Mouse (Mus musculus) Patski (cell line): ENCODE data around the gene Gstm6. TPM values are rescaled to one million over a fixed set of nuclear protein-coding genes. Genes with fewer than 3 reads are reported as not detected.
"Not testable (repeated sequence)": the region's sequence is repeated elsewhere in the genome, so short reads cannot be mapped to it uniquely, and the experiment has no call there.

Experiments used
- ATAC-seq: fragments of 100-300 bp; one replicate; pipeline ENCODE4 v1.8.0; 2021
- CTCF ChIA-PET: fragments of 350-600 bp; sonication (Branson Sonifier 250); formaldehyde crosslinking; loops from one replicate; lab custom pipeline; 2022; ENCODE audit warnings: inconsistent platforms; lab: Charles Lee
- POLR2A ChIA-PET: fragments of 350-600 bp; sonication (Branson Sonifier 250); formaldehyde crosslinking; loops from one replicate; lab custom pipeline; 2022; ENCODE audit warnings: antibody characterized with exemption, inconsistent platforms; lab: Charles Lee
- DNase-seq: peaks from one replicate; pipeline ENCODE4 v3.0.0-alpha.2; 2011; ENCODE audit warnings: low read depth, low spot score
- H3K27me3 ChIP-seq: fragments of 371-371 bp; one replicate; pipeline ENCODE4 v1.5.1; 2021
- CTCF ChIP-seq: fragments of 100-300 bp; IDR thresholded peaks from one replicate; pipeline ENCODE4 v1.5.1; 2021
- in situ Hi-C: fragments of 300-500 bp; cut with MboI; formaldehyde crosslinking; loops from 3 replicates; pipeline ENCODE4 v1.11.1; 2018; ENCODE audit warnings: low pct_unique_long_range_greater_than_20kb, mixed read lengths
- polyA plus RNA-seq: library from polyadenylated mRNA; unstranded; gene quantifications from one replicate; pipeline ENCODE4 v1.2.3, GENCODE M21; 2021

The Gstm6 gene
- polyA plus RNA-seq, 1 experiment from 2014 or later = 0.15 TPM

DNA sequence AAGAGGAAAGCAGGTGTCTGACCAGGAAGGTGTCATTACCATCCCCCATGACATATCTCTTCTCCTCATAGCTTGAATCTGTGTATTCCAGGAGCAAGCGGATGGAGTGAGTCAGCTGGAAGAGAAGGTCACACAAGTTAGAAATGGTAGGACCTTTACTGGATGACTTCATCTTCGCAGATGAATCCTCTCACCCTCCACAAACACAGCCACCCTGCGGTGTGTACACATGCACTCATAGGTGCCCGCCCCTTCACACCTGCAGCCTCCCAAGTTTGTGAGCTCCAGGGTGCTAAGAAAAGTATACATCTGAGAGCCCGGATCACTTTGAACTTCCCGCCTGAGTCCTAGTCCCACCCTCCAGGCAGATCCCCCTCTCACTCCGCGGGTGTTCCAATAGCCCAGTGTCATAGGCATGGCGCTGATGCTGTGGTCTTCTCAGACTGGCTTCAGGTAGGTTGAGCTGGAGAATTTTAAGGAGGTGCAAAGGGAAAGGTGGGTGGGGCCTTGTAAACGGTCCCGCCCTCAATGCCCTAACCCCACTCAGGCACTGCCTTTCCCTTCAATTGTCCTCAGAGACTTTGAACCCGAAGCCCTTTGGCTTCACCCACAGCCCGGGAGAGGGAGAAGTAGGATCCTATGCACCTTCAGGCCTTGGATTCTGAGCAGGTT lies 25.3 kb upstream of the Gstm6 start, which contains the start of gene Gstm3:
TSS of gene Gstm3 (minus strand) at position 560 of the 672 bp plus-strand sequence.
- ATAC-seq = peak; percentile 2
- no peak for DNase-seq
- ChIA-PET CTCF (interaction anchor here (1.0 to 1.3 kb wide), 4 partner anchors 14 to 44 kb away, joined by 3 to 6 read pairs (median 3); partner anchors contain the start of gene Gstm2), POLR2A (interaction anchor here (0.8 kb wide), 1 partner anchor 47 kb away, joined by 3 read pairs; no protein-coding TSS in a partner anchor)
- no peaks in the 10 kb centered on the region for H3K27me3 ChIP-seq
- no peak for TF ChIP-seq CTCF
- in situ Hi-C loops = no loop called here

DNA sequence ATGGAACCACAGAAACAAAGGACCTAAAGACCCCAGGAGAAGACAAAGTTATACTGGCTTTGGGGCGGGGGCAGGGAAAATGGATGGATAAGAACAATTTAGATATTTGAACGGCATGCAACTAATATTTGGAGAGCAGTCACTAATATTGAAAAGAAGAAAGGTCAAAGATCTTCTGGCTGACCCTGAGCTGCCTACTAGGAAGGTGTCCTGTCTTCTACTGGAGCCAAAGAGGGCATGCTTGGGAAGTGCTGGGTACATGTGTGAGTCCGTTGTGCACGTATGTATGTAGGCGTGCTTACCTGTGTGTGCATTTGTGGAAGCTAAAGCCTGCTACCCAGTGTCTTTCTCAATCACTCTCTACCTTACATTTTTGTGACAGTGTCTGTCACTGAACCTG lies 23.1 kb upstream of the Gstm6 start:
- TF ChIP-seq CTCF = no peak
- in situ Hi-C loops = no loop called here
- ChIA-PET POLR2A (interaction anchor here (1.1 to 1.2 kb wide), 2 partner anchors 38 to 48 kb away, joined by 3 read pairs; no protein-coding TSS in a partner anchor), CTCF (no interaction called here)
- no peak for DNase-seq
- H3K27me3 ChIP-seq = no peaks in the 10 kb centered on the region
- ATAC-seq = no peak

DNA sequence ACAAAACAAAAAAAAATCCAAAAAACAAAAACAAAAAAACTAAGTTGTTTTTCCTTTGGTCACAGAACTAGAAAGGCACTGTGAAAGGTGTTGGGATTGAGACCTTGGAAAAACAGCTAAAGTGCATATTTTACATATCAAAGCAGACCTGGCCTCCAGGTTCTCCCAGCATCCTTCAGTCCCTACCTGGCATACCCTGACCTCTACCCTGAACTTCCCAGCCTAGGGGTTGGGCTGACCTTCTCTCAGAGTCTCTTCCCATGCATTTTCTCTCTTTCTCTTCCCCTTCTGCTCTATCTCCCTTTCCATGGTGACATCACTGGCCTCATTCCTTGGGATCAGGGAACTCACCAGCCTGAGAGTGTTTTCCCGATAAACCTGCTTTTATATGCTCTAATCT lies 22.0 kb upstream of the Gstm6 start:
- H3K27me3 ChIP-seq = no peaks in the 10 kb centered on the region
- ATAC-seq (no peak), DNase-seq (no peak)
- TF ChIP-seq CTCF = no peak
- in situ Hi-C loops = no loop called here
- POLR2A ChIA-PET = interaction anchor here (1.2 kb wide), 1 partner anchor 40 kb away, joined by 3 read pairs; no protein-coding TSS in a partner anchor
- CTCF ChIA-PET = interaction anchor here (2.9 kb wide), 1 partner anchor 26 kb away, joined by 11 read pairs; no protein-coding TSS in a partner anchor

DNA sequence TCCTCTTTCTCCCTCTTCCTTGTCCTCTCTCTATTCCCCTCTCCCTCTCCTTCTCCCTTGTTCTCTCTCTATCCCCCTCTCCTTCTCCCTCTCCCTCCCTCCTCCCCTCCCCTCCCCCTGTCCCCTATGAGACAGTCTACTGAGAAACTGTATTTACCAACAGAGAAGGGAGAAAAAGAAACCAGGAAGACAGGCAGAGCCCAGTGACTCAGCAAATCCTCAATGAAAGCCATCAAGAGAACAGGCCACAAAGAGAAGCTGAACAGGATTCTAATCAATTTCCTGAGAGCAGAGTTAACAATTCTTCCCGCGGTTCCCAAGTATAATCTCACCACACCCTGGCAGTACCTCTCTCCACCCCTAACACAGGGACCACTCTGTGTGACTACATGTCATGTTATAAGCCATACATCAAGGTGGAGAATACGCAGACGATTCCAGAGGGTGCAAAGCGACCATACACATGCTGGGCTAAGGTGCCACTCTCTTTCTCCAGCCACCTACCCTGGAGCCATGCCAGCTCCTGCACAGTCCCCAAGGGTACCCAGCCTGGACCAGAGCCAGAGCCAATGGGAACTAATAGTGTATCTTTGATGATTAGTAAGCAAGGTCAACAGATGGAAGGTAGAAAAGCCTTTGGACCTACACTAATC lies 21.2 kb upstream of the Gstm6 start:
- in situ Hi-C loops = no loop called here
- no peaks in the 10 kb centered on the region for H3K27me3 ChIP-seq
- DNase-seq (no peak), ATAC-seq (no peak)
- TF ChIP-seq CTCF = no peak
- ChIA-PET POLR2A (interaction anchor here (0.9 to 1.1 kb wide), 2 partner anchors 11 to 48 kb away, joined by 3 to 5 read pairs; no protein-coding TSS in a partner anchor), CTCF (interaction anchor here (1.0 to 2.9 kb wide), 3 partner anchors 25 to 47 kb away, joined by 3 to 11 read pairs (median 5); no protein-coding TSS in a partner anchor)

DNA sequence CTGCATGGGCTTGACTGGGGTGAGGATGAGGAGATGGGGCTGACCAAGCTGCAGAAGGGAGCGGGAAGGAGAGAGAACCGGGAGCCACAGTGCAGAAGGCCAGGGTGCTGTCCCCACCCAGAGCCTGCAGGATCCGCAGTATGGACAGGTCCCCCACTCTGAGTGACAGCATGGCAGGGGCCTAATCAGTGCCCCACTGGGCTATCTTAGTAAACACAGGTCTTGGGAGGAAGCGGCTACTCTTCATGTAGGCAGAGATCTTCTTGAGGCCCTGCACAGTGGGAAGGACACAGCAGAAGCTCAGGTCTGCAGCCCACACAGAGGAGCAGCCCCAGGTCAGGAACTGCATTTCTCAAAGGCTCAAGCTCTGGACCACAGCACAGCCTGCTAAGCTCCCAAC lies 20.5 kb upstream of the Gstm6 start:
- CTCF ChIA-PET = interaction anchor here (1.0 to 2.9 kb wide), 7 partner anchors 10 to 100 kb away, joined by 3 to 11 read pairs (median 4); partner anchors contain the start of gene Gstm2

DNA sequence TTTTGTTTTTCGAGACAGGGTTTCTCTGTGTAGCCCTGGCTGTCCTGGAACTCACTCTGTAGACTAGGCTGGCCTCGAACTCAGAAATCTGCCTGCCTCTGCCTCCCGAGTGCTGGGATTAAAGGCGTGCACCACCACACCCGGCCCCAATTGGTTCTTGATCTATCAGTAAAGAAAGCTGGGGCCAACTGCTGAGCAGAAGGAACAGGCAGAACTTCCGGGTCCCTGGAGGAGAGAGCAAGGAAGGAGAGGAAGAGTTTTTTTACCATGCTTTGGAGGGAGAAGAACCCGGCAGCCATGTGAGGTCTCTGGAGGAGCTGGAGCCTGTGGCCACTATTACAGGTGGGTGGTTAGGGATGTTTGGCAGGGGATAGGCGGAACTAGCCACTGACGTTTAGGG lies 11.7 kb upstream of the Gstm6 start:
- ChIA-PET CTCF (interaction anchor here (1.7 to 3.8 kb wide), 7 partner anchors 8 to 191 kb away, joined by 6 to 23 read pairs (median 8); partner anchors contain the start of genes Gnai3, Gstm1 and Gstm6), POLR2A (interaction anchor here (0.7 kb wide), 1 partner anchor 20 kb away, joined by 3 read pairs; no protein-coding TSS in a partner anchor)
- ATAC-seq, DNase-seq, H3K27me3 ChIP-seq, in situ Hi-C loops: not testable (repeated sequence)

More for the DNA sequence above, 20.5 kb upstream of the Gstm6 start:
- ATAC-seq (no peak), DNase-seq (no peak)
- POLR2A ChIA-PET = interaction anchor here (0.9 to 1.1 kb wide), 2 partner anchors 10 to 49 kb away, joined by 3 to 5 read pairs; no protein-coding TSS in a partner anchor
- in situ Hi-C loops = no loop called here
- no peaks in the 10 kb centered on the region for H3K27me3 ChIP-seq
- TF ChIP-seq CTCF = no peak

DNA sequence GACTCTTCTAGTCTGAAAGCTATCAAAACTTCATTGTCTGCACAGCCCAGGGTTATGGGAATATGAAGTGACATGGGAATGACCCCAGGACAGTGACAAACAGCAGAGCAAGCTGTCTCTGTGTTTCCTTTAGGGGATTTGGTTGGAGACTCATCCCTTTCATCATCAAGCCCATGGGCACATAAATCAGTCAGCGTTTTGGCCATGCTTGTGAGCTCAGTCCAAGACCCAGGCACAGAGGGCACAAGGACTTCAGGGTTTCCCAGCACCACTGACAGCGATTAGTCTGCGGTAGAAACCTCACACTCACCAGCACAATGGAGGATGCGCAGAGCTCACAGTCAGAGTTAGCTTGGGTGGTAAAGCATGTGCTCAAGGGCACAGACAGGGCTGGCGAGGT lies 10.4 kb upstream of the Gstm6 start:
- no peaks in the 10 kb centered on the region for H3K27me3 ChIP-seq
- no peak for TF ChIP-seq CTCF
- in situ Hi-C loops = loop anchor here (5.0 kb wide), 1 partner anchor 63 kb away; the partner anchor contains the start of gene Gstm1
- CTCF ChIA-PET = interaction anchor here (0.7 to 3.8 kb wide), 16 partner anchors 9 to 193 kb away, joined by 3 to 23 read pairs (median 6); partner anchors contain the start of genes Gnai3, Gstm1, Gstm2 and Gstm6
- DNase-seq (no peak), ATAC-seq (peak; percentile 13)
- POLR2A ChIA-PET = interaction anchor here (0.5 to 2.4 kb wide), 5 partner anchors 10 to 163 kb away, joined by 3 to 6 read pairs (median 4); partner anchors contain the start of gene Gstm1

DNA sequence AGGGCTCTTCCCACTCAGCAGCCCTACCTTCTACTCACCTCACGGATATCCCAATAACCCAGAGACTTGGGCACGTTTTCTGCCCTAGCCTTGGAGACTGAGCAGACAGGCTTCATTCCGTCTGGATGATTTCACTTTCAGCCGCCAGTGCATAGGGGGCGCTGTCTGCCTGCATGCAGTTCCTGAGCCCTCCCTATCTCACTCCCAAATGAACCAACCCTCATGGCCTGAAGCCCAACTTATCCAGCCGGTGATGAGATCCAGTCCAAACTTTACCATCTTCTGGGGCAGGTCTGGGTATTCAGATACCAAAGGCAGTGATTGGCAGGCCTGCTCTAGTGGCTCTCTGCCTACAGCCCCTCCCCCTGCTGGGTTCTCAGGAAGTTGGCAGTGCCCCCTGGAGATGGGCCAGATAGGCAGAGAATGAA lies 9.8 kb upstream of the Gstm6 start:
- DNase-seq (peak; percentile 44), ATAC-seq (peak; percentile 71)
- no peaks in the 10 kb centered on the region for H3K27me3 ChIP-seq
- CTCF ChIA-PET = interaction anchor here (0.6 to 3.8 kb wide), 20 partner anchors 11 to 193 kb away, joined by 3 to 23 read pairs (median 4); partner anchors contain the start of genes Gnai3, Gstm1, Gstm2 and Gstm6
- in situ Hi-C loops = loop anchor here (5.0 kb wide), 1 partner anchor 64 kb away; the partner anchor contains the start of gene Gstm1
- peak; percentile 97 for TF ChIP-seq CTCF
- POLR2A ChIA-PET = interaction anchor here (1.3 to 2.4 kb wide), 2 partner anchors 14 to 64 kb away, joined by 3 to 6 read pairs; partner anchors contain the start of gene Gstm1

DNA sequence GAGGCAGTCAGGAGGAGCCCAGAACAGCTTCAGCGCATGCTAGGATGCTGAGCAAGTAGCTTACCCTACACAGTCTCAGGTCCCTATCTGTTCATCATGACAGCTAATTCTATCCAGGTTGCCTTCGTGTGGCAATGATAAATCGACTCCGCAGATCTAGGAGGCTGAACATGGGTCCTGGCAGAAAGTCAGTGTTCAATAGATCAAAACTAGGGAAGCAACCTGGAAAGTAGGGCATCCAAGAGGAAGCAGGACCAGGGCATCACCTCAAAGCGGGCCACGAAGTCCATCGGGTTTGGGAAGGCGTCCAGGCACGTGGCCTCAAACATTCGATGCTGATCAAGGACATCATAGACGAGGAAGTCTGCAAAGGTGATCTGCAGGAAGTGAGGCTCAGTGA lies 7.0 kb upstream of the Gstm6 start:
- no peaks in the 10 kb centered on the region for H3K27me3 ChIP-seq
- TF ChIP-seq CTCF = no peak
- ATAC-seq (no peak), DNase-seq (no peak)
- in situ Hi-C loops = loop anchor here (5.0 kb wide), 1 partner anchor 67 kb away; the partner anchor contains the start of gene Gstm1
- ChIA-PET CTCF (interaction anchor here (1.0 to 4.3 kb wide), 7 partner anchors 11 to 111 kb away, joined by 3 to 25 read pairs (median 5); partner anchors contain the start of genes Gstm1 and Gstm7), POLR2A (interaction anchor here (0.8 kb wide), 1 partner anchor 263 kb away, joined by 3 read pairs; no protein-coding TSS in a partner anchor)

DNA sequence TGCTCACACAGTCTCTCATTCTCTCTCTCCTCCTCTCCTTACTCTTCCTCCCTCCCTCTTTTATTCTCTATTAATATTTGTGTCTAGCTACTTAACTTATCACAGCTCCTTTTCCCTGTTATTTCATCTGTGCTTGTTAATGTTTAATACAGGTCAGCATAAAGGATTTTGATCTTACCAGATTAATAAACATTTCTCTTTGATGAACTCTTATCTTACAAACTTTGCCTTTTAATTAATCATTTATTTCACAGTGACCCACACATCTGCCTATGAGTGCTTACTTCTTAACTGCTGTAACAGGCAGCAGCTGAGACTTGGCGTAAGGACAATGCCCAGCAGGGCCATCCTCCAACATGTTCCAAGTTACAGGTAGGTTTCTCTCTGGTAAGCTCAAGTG lies 5.9 kb upstream of the Gstm6 start:
- ATAC-seq, DNase-seq, H3K27me3 ChIP-seq, in situ Hi-C loops: not testable (repeated sequence)
- ChIA-PET POLR2A (interaction anchor here (0.5 to 1.4 kb wide), 3 partner anchors 10 to 133 kb away, joined by 3 to 4 read pairs (median 3); no protein-coding TSS in a partner anchor), CTCF (interaction anchor here (0.9 to 4.3 kb wide), 12 partner anchors 10 to 199 kb away, joined by 3 to 25 read pairs (median 4); partner anchors contain the start of genes Gstm1 and Gstm7)
